Mouse (Mus musculus) midbrain, embryonic 11.5 days (tissue): ENCODE results near the gene Olfr513. TPM values are rescaled to one million over a fixed set of nuclear protein-coding genes. Genes with fewer than 3 reads are reported as not detected.

Experiments used
- ATAC-seq: fragments of 200-750 bp; cut with Nextera tagmentation; 2 replicates; pipeline ENCODE4 v1.8.0; 2017; ENCODE audit warnings: moderate TSS enrichment, moderate library complexity; ENCODE audit not compliant: low FRiP score
- DNase-seq: peaks from one replicate; pipeline ENCODE4 v3.0.0; 2015; ENCODE audit warnings: low spot score; ENCODE audit errors: missing footprints
- H3K27ac ChIP-seq: fragments of 300-500 bp; sonication (generic); 2 replicates; pipeline ENCODE4 v1.5.1; 2014; ENCODE audit warnings: low read depth, low read length
- H3K27me3 ChIP-seq: fragments of 300-500 bp; sonication (generic); 2 replicates; pipeline ENCODE4 v1.6.1; 2014; ENCODE audit warnings: mild to moderate bottlenecking, low read length, moderate library complexity, mixed read lengths; ENCODE audit not compliant: control insufficient read depth, insufficient read depth
- H3K36me3 ChIP-seq: fragments of 300-500 bp; sonication (generic); 2 replicates; pipeline ENCODE4 v1.6.1; 2014; ENCODE audit warnings: mild to moderate bottlenecking, low read length, moderate library complexity, mixed read lengths; ENCODE audit not compliant: control insufficient read depth, insufficient read depth
- H3K4me1 ChIP-seq: fragments of 300-500 bp; sonication (generic); 2 replicates; pipeline ENCODE4 v1.6.1; 2014; ENCODE audit warnings: low read length; ENCODE audit not compliant: control insufficient read depth, insufficient read depth
- H3K4me2 ChIP-seq: fragments of 300-500 bp; sonication (generic); 2 replicates; pipeline ENCODE4 v1.6.1; 2014; ENCODE audit warnings: mild to moderate bottlenecking, moderate library complexity
- H3K4me3 ChIP-seq: fragments of 300-500 bp; sonication (generic); 2 replicates; pipeline ENCODE4 v1.5.1; 2014; ENCODE audit warnings: low read depth, low read length
- H3K9ac ChIP-seq: fragments of 300-500 bp; sonication (generic); 2 replicates; pipeline ENCODE4 v1.6.1; 2014; ENCODE audit warnings: low read length
- H3K9me3 ChIP-seq: fragments of 300-500 bp; sonication (generic); 2 replicates; pipeline ENCODE4 v1.6.1; 2016; ENCODE audit warnings: low read length; ENCODE audit not compliant: control insufficient read depth
- WGBS: fragments of 180-500 bp; shearing (Covaris S2); extraction: QIAGEN DNeasy Blood & Tissue Kit; methylation state at CpG from one replicate; pipeline ENCODE4 v1.1.7; 2014; 5-methylcytosine and 5-hydroxymethylcytosine counted together
- polyA plus RNA-seq: library from polyadenylated mRNA; unstranded; fragments of >200 nt; fragmentation: Nextera tagmentation; extraction: Ambion mirVana; gene quantifications from 2 replicates; pipeline ENCODE4 v1.2.1, GENCODE M21; 2014

Olfr513 gene
- not detected in 2 replicates for polyA plus RNA-seq

- DNase-seq (no peak), ATAC-seq (no peak)
- no peaks in the 10 kb centered on the region for H3K27me3 ChIP-seq
- H3K36me3 ChIP-seq, result no peaks in the 10 kb centered on the region
- no peak within 1 kb of the TSS for H3K27ac ChIP-seq
- no peak within 1 kb of the TSS for H3K9ac ChIP-seq
- WGBS, result 70% methylated on average over 1 of the region's 1 CpGs
- H3K9me3 ChIP-seq, result no peaks in the 10 kb centered on the region
- no peaks in the 10 kb centered on the region for H3K4me1 ChIP-seq
- no peak within 1 kb of the TSS for H3K4me3 ChIP-seq
- H3K4me2 ChIP-seq, result no peak within 1 kb of the TSS
Measured at GRCm38 (mm10) chr7:108750673-108751072, at the start of gene Olfr513. Olfr513 (plus strand) TSS chr7:108750973.

GRCm38 (mm10) chr7:108713020-108713419, 37.8 kb upstream of the Olfr513 start, which contains the start of gene Olfr512:
Olfr512 (plus strand) TSS chr7:108713320.
- Histone ChIP-seq H3K4me2 (no peak within 1 kb of the TSS), H3K9ac (no peak within 1 kb of the TSS), H3K27ac (no peak within 1 kb of the TSS), H3K4me3 (no peak within 1 kb of the TSS), H3K9me3 (no peaks in the 10 kb centered on the region), H3K4me1 (no peaks in the 10 kb centered on the region), H3K27me3 (no peaks in the 10 kb centered on the region), H3K36me3 (no peaks in the 10 kb centered on the region)
- DNase-seq (no peak), ATAC-seq (no peak)

GRCm38 (mm10) chr7:108760411-108760810, 9.6 kb downstream of the Olfr513 start:
- Histone ChIP-seq H3K4me3 (no peak overlapping the region), H3K4me1 (no peaks in the 10 kb centered on the region), H3K9ac (no peak overlapping the region), H3K9me3 (no peaks in the 10 kb centered on the region), H3K4me2 (no peak overlapping the region), H3K27me3 (no peaks in the 10 kb centered on the region), H3K27ac (no peak overlapping the region), H3K36me3 (no peaks in the 10 kb centered on the region)
- DNase-seq (no peak), ATAC-seq (peak; percentile 61; the same call in 1 of the 2 replicates)
- 28% methylated on average over 3 of the region's 3 CpGs for WGBS

GRCm38 (mm10) chr7:108797205-108797933, 46.6 kb downstream of the Olfr513 start:
- no peaks in the 10 kb centered on the region for H3K36me3 ChIP-seq
- H3K4me2 ChIP-seq, result no peak overlapping the region
- DNase-seq, result no peak
- 68% methylated on average over 1 of the region's 1 CpGs for WGBS
- no peak for ATAC-seq
- no peaks in the 10 kb centered on the region for H3K4me1 ChIP-seq
- no peak overlapping the region for H3K27ac ChIP-seq
- H3K4me3 ChIP-seq, result no peak overlapping the region
- no peaks in the 10 kb centered on the region for H3K27me3 ChIP-seq
- H3K9me3 ChIP-seq, result no peaks in the 10 kb centered on the region
- H3K9ac ChIP-seq, result no peak overlapping the region

Other genes starting within 250 kb of the Olfr513 start
- gene Olfr502, start 225.9 kb upstream of the Olfr513 start, polyA plus RNA-seq, result not detected in 2 replicates
- not detected in 2 replicates for gene Olfr503, start 206.4 kb upstream of the Olfr513 start, polyA plus RNA-seq
- gene Olfr504, start 185.2 kb upstream of the Olfr513 start, polyA plus RNA-seq, result not detected in 2 replicates
- gene Olfr506, start 140.2 kb upstream of the Olfr513 start, polyA plus RNA-seq, result not detected in 2 replicates
- gene Olfr507, start 129.2 kb upstream of the Olfr513 start, polyA plus RNA-seq, result not detected in 2 replicates
- gene Olfr508, start 121.0 kb upstream of the Olfr513 start, polyA plus RNA-seq, result not detected in 2 replicates
- gene Olfr509, start 99.1 kb upstream of the Olfr513 start, polyA plus RNA-seq, result not detected in 2 replicates
- gene Olfr510, start 84.6 kb upstream of the Olfr513 start, polyA plus RNA-seq, result not detected in 2 replicates
- not detected in 2 replicates for gene Olfr512, start 37.7 kb upstream of the Olfr513 start, polyA plus RNA-seq
- not detected in 2 replicates for gene Olfr514, start 75.0 kb downstream of the Olfr513 start, polyA plus RNA-seq
- not detected in 2 replicates for gene Olfr516, start 99.6 kb downstream of the Olfr513 start, polyA plus RNA-seq
- gene Olfr517, start 121.4 kb downstream of the Olfr513 start, polyA plus RNA-seq, result not detected in 2 replicates
- not detected in 2 replicates for gene Olfr518, start 134.0 kb downstream of the Olfr513 start, polyA plus RNA-seq
- not detected in 2 replicates for gene Olfr519, start 143.4 kb downstream of the Olfr513 start, polyA plus RNA-seq
- gene Nlrp10, start 179.2 kb downstream of the Olfr513 start, polyA plus RNA-seq, result not detected in 2 replicates
- gene Eif3f, start 183.4 kb downstream of the Olfr513 start, polyA plus RNA-seq, result 73.0 and 85.0 TPM in 2 replicates
- gene Tub, start 199.4 kb downstream of the Olfr513 start, polyA plus RNA-seq, result 10.5 TPM in 2 replicates